Mouse (Mus musculus) limb, embryonic 10.5 days (tissue): ENCODE results near the gene Fat1. TPM values are rescaled to one million over a fixed set of nuclear protein-coding genes. Genes with fewer than 3 reads are reported as not detected.

Source experiments
- DNase-seq: peaks from one replicate; pipeline ENCODE4 v3.0.0-alpha.2; 2017; ENCODE audit warnings: low spot score
- H3K27ac ChIP-seq: fragments of 300-500 bp; sonication (generic); 2 replicates; pipeline ENCODE4 v1.5.1; 2016; ENCODE audit warnings: mild to moderate bottlenecking
- H3K27me3 ChIP-seq: fragments of 300-500 bp; sonication (generic); 2 replicates; pipeline ENCODE4 v1.6.1; 2016; ENCODE audit warnings: low read depth, mild to moderate bottlenecking; ENCODE audit not compliant: poor library complexity, severe bottlenecking
- H3K36me3 ChIP-seq: fragments of 300-500 bp; sonication (generic); 2 replicates; pipeline ENCODE4 v1.6.1; 2016; ENCODE audit warnings: mild to moderate bottlenecking, moderate library complexity
- H3K4me1 ChIP-seq: fragments of 300-500 bp; sonication (generic); 2 replicates; pipeline ENCODE4 v1.6.1; 2016
- H3K4me3 ChIP-seq: fragments of 300-500 bp; sonication (generic); 2 replicates; pipeline ENCODE4 v1.5.1; 2016; ENCODE audit warnings: mild to moderate bottlenecking, moderate library complexity
- H3K9me3 ChIP-seq: fragments of 300-500 bp; sonication (generic); replicated peaks from 2 replicates; pipeline ENCODE4 v1.6.1; 2016; ENCODE audit warnings: mild to moderate bottlenecking
- WGBS: fragments of 180-500 bp; shearing (Covaris S2); methylation state at CpG from one replicate; pipeline ENCODE4 v1.1.7; 2016; 5-methylcytosine and 5-hydroxymethylcytosine counted together
- polyA plus RNA-seq: library from polyadenylated mRNA; unstranded; fragments of >200 nt; fragmentation: Nextera tagmentation; extraction: Ambion mirVana; gene quantifications from 2 replicates; pipeline ENCODE4 v1.2.1, GENCODE M21; 2016

Gene Fat1
- polyA plus RNA-seq, 1 experiment from 2014 or later, result 20.1 TPM

DNA sequence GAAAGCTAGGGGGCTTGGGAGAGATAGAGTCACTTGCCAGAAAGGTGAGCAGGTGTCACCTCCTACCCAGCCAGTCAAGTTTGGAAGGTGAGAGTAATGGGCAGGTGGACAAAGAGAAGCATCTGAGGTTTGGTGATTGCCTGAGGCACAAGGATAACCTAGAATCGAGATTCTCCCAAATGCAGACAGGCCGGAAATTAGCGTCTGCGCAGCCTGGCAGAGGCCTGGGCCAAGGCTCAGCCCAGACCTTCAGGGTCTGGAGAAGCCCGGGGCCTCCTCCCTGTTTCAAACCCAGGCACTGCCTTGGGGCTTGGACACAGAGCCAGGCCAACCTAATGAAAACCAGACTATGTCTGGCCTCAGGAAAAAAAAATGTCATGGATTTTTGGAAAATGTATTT, 85.9 kb downstream of the Fat1 start:
- H3K27ac ChIP-seq, result no peak overlapping the region
- H3K36me3 ChIP-seq, result peaks cover 95% of the 10 kb centered on the region
- H3K9me3 ChIP-seq, result no peaks in the 10 kb centered on the region
- 86% methylated on average over 5 of the region's 5 CpGs for WGBS
- no peak for DNase-seq
- no peak overlapping the region for H3K4me3 ChIP-seq
- peaks cover 4% of the 10 kb centered on the region; the same call in 1 of the 2 replicates for H3K4me1 ChIP-seq
- no peaks in the 10 kb centered on the region for H3K27me3 ChIP-seq

DNA sequence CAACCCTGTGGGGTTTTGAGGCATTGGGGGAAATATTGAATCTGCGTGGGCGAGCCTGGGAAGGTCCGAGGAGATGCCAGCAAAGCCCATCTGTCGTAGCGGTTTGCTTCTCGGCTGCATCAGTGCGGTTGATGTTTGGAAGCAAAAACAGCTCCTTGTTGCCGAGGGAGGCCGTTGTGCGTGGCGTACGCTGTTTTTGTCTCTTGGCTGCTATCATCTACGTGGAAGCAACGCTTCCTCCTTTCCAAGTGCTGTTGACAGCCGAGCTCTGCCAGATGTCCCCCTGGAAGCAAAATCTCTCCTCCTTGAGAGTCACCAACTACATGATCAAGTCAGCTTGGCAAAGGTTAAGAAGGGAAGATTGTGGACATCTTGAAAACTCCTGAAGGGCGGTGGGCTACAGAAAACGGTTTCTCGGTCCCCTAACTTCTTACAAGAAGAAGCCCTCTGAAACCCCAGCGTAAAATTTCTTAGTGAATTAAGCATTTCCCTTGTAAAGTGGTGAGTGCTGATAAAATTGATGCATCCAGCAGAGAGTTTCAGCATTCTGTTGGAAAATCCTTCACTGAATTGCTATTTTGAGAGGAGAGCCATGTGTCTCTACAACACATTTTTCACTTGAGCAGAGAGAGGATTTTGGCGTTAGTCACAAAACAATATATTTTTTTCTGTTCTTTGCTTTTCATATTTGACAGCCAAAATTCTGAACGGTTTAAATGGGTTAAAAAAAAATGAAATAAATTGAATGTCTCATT, 86.8 kb downstream of the Fat1 start:
- peaks cover 4% of the 10 kb centered on the region; the same call in 1 of the 2 replicates for H3K4me1 ChIP-seq
- no peaks in the 10 kb centered on the region for H3K27me3 ChIP-seq
- H3K36me3 ChIP-seq, result peaks cover 96% of the 10 kb centered on the region
- H3K27ac ChIP-seq, result no peak overlapping the region
- no peak for DNase-seq
- WGBS, result 95% methylated on average over 21 of the region's 21 CpGs
- H3K4me3 ChIP-seq, result no peak overlapping the region
- H3K9me3 ChIP-seq, result no peaks in the 10 kb centered on the region

DNA sequence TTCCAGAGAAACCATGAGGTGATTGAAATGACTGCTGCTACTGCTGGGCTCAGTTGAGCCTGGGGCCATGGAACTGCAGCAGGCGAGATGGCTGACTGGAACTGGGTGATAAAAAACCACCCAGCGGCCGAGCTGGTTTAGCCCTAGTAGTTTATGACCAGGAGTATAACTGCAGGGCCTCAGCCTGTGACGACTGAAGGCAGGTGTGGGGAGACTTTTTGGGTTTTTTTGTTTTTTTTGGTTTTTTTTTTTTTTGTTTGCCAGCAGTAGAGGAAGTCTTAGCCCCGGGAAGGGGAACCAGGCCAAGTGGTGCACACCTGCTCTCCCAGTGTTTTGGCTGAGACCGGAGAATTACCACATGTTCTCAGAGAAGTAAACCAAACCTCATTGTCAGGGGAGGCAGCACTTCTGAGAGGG, 92.8 kb downstream of the Fat1 start:
- H3K9me3 ChIP-seq, result no peaks in the 10 kb centered on the region
- peaks cover 96% of the 10 kb centered on the region for H3K36me3 ChIP-seq
- no peaks in the 10 kb centered on the region for H3K27me3 ChIP-seq
- DNase-seq, result peak; percentile 35
- no peaks in the 10 kb centered on the region for H3K4me1 ChIP-seq
- no peak overlapping the region for H3K4me3 ChIP-seq
- no peak overlapping the region for H3K27ac ChIP-seq
- WGBS, result 68% methylated on average over 6 of the region's 6 CpGs

DNA sequence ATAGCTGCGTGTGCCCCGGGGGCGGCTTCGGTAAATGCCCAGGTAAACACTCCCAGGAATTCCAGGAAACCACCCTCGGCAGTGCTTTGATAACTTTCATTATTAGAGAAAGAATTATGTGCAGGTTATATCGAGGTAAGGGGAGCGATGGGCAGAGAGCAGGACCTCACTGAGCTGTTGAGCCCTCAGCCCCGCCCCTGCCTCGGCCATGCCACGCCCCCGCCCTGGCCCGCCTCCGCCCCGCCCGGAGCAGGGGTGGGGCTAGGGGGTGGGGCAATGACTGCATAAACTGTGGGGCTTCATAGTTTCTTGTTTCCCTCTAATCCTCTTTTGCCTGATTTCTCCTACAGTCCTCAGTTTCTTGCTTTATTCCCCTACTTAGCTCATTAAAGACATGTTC, 103.1 kb downstream of the Fat1 start:
- no peak for DNase-seq
- 80% methylated on average over 15 of the region's 15 CpGs for WGBS
- Histone ChIP-seq H3K36me3 (peaks cover 100% of the 10 kb centered on the region), H3K9me3 (no peaks in the 10 kb centered on the region), H3K27ac (no peak overlapping the region), H3K27me3 (no peaks in the 10 kb centered on the region), H3K4me1 (no peaks in the 10 kb centered on the region), H3K4me3 (no peak overlapping the region)

DNA sequence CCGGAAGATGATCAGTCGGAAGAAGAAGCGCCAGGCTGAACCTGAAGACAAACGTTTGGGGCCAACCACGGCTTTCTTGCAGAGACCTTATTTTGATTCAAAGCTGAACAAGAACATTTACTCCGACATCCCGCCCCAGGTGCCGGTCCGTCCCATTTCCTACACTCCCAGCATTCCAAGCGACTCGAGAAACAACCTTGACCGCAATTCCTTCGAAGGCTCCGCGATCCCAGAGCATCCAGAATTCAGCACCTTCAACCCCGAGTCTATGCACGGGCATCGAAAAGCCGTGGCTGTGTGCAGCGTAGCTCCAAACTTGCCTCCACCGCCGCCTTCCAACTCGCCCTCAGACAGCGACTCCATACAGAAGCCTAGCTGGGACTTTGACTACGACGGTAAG, 108.9 kb downstream of the Fat1 start:
- Histone ChIP-seq H3K27ac (no peak overlapping the region), H3K4me1 (no peaks in the 10 kb centered on the region), H3K9me3 (no peaks in the 10 kb centered on the region), H3K4me3 (no peak overlapping the region), H3K36me3 (peaks cover 95% of the 10 kb centered on the region), H3K27me3 (no peaks in the 10 kb centered on the region)
- WGBS, result 96% methylated on average over 26 of the region's 26 CpGs
- no peak for DNase-seq

DNA sequence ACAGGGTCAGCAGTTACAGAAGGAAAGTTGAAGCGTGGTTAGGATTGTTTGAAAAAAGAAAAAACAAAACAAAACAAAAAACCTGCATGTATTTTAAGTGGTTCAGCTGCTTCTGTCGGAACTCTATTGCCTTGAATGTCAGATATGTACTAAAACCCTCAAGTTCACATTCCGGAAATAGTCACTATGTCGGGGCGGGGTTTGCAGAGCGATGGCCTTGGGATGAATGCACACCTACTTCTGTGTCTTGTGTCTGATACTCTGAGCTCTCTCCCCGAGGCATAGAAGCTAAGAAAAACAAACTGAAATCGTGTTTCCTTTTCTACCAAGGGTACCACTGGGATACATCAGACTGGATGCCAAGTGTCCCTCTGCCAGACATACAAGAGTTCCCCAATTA, 115.2 kb downstream of the Fat1 start:
- H3K9me3 ChIP-seq, result no peaks in the 10 kb centered on the region
- peaks cover 93% of the 10 kb centered on the region for H3K36me3 ChIP-seq
- H3K4me3 ChIP-seq, result no peak overlapping the region
- H3K27me3 ChIP-seq, result no peaks in the 10 kb centered on the region
- no peak for DNase-seq
- 95% methylated on average over 8 of the region's 8 CpGs for WGBS
- no peak overlapping the region for H3K27ac ChIP-seq
- no peaks in the 10 kb centered on the region for H3K4me1 ChIP-seq

DNA sequence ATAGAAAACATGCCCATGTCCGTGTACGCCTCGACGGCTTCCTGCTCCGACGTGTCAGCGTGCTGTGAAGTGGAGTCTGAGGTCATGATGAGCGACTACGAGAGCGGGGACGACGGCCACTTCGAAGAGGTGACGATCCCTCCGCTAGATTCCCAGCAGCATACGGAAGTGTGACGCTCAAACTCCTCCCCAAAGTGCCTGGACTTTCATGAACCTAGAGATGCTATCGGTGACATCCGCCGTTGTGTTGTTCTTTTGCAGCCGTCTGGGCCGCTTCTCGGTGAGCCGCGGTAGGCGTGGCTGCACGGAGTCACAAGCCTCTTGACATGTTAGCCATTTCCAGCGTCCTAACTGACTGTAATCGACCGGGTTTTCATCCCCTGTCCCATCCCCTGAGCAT, 116.0 kb downstream of the Fat1 start:
- Histone ChIP-seq H3K4me3 (no peak overlapping the region), H3K4me1 (no peaks in the 10 kb centered on the region), H3K36me3 (peaks cover 94% of the 10 kb centered on the region), H3K27ac (no peak overlapping the region), H3K9me3 (no peaks in the 10 kb centered on the region), H3K27me3 (no peaks in the 10 kb centered on the region)
- WGBS, result 94% methylated on average over 30 of the region's 30 CpGs
- peak; percentile 28 for DNase-seq

DNA sequence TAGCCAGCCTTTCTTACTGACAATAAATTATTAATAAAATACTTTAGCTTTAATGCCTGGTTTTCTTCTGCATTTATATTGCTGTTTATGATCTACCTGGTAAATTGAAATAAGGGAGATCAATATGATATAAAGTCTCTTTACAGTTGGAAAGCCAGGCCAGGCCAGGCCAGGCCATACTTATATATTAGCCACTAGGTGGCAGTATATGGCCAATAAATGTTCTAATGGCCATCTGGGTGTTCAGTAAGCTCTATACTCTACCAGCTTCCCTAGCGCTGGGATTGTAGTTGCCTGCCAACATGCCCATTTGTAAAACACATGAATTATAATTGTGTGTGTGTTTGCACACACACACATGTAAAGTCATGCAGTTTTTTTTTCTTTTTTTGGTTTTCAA, 117.0 kb downstream of the Fat1 start:
- H3K36me3 ChIP-seq, result peaks cover 85% of the 10 kb centered on the region
- H3K4me3 ChIP-seq, result no peak overlapping the region
- no peaks in the 10 kb centered on the region for H3K9me3 ChIP-seq
- no peak for DNase-seq
- H3K27me3 ChIP-seq, result no peaks in the 10 kb centered on the region
- 89% methylated on average over 1 of the region's 1 CpGs for WGBS
- no peaks in the 10 kb centered on the region for H3K4me1 ChIP-seq
- no peak overlapping the region for H3K27ac ChIP-seq

DNA sequence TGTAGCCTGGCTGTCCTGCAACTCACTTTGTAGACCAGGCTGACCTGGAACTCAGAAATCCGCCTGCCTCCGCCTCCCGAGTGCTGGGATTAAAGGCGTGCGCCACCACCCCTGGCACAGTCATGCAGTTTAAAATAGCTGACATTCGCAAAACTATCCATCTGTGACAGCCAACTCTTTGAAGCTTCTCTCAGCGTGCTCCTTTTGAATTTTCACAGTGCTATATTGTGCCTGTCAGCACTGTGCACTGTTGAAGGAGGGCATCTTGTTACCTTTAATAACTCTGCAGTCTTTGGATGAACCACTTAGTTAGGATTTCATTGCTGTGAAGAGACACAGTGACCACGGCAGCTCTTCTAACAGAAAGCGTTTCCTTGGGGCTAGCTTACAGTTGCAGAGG, 117.4 kb downstream of the Fat1 start:
- no peaks in the 10 kb centered on the region for H3K9me3 ChIP-seq
- peaks cover 81% of the 10 kb centered on the region for H3K36me3 ChIP-seq
- DNase-seq, result no peak
- H3K4me1 ChIP-seq, result no peaks in the 10 kb centered on the region
- H3K27ac ChIP-seq, result no peak overlapping the region
- H3K27me3 ChIP-seq, result no peaks in the 10 kb centered on the region
- WGBS, result 95% methylated on average over 9 of the region's 9 CpGs
- H3K4me3 ChIP-seq, result no peak overlapping the region

DNA sequence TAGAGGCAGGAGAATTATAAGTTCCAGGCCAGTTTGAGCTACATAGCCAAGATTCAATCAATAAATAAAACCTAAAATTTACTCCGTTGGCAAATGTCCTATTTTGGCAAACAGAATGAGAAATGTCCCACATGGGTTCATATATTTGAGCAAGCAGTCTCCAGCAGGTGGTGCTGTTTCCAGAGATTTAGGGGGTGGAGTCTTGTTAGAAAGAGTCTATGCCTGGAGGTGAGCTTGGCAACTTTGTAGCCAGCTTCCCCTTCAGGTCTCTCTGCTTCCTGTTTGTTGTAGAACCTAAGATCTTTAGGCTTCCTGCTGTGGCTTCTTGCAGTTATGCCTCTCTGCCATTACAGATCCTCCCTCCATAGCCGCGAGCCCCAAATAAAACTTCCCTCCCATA, 120.3 kb downstream of the Fat1 start:
- no peaks in the 10 kb centered on the region for H3K9me3 ChIP-seq
- no peaks in the 10 kb centered on the region for H3K27me3 ChIP-seq
- WGBS, result 96% methylated on average over 3 of the region's 3 CpGs
- H3K27ac ChIP-seq, result no peak overlapping the region
- H3K4me1 ChIP-seq, result no peaks in the 10 kb centered on the region
- DNase-seq, result no peak
- H3K36me3 ChIP-seq, result peaks cover 61% of the 10 kb centered on the region
- H3K4me3 ChIP-seq, result no peak overlapping the region

DNA sequence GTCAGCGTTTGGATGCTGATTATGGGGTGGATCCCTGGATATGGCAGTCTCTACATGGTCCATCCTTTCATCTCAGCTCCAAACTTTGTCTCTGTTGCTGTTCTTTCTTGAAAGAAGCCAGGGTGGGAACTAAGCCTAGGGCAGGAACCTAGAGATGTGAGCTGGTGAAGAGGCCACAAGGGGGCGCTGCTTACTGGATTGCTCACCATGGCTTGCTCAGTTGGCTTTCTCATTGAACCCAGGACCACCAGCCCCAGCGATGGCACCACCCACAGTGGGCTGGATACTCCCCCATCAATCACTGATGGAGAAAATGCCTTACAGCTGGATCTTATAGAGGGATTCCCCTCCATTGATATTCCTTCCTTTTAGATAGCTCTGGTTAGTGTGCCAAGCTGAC, 121.6 kb downstream of the Fat1 start:
- no peak for DNase-seq
- Histone ChIP-seq H3K4me3 (no peak overlapping the region), H3K27me3 (no peaks in the 10 kb centered on the region), H3K4me1 (no peaks in the 10 kb centered on the region), H3K36me3 (peaks cover 48% of the 10 kb centered on the region), H3K9me3 (no peaks in the 10 kb centered on the region), H3K27ac (no peak overlapping the region)
- WGBS, result 31% methylated on average over 3 of the region's 3 CpGs

DNA sequence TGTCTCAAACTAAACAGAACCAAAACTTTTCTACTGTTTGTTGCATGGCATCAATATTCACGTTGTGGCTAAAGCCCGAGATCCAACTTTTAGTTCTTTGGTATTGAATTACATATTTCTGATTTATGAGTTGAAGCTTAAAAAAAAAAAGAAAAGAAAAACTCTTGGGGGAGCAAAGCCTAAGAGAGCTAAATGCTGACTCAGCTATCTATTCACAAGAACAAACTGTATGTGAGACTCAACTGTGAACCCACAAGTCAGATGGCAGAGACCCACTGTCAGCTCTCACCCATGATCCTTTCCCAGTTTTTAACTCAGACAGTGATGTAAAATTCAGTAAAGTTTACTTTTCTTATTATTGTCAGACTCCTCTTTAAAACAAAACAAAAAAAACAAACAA, 124.8 kb downstream of the Fat1 start:
- Histone ChIP-seq H3K27ac (no peak overlapping the region), H3K9me3 (no peaks in the 10 kb centered on the region), H3K36me3 (peaks cover 16% of the 10 kb centered on the region), H3K4me1 (peaks cover 11% of the 10 kb centered on the region), H3K4me3 (no peak overlapping the region), H3K27me3 (no peaks in the 10 kb centered on the region)
- WGBS, result 93% methylated on average over 2 of the region's 2 CpGs
- no peak for DNase-seq

DNA sequence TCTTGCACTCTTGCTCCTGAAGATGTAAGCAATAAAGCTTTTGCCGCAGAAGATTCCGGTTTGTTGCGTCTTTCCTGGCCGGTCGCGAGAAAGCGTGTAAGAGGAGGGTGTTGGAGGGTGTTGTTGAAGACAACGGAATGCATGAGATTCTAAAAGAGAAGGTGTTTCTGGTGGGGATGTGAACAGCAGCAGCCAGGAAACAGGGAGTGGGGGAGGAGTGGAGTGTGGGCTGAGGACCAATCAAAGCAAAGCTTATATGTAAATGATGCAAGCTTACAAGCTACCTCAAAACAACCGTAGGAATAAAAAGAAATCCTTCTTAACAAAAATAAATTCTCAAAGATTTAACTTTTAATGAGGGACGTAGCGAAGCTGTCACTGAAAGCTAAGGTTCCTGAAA, 127.1 kb downstream of the Fat1 start:
- 0 out of 2 replicates have a peak, but pooled peaks cover 6% of the 10 kb centered on the region for H3K36me3 ChIP-seq
- H3K9me3 ChIP-seq, result no peaks in the 10 kb centered on the region
- no peak overlapping the region for H3K27ac ChIP-seq
- 92% methylated on average over 11 of the region's 11 CpGs for WGBS
- H3K4me3 ChIP-seq, result no peak overlapping the region
- no peaks in the 10 kb centered on the region for H3K27me3 ChIP-seq
- H3K4me1 ChIP-seq, result peaks cover 11% of the 10 kb centered on the region
- DNase-seq, result no peak
